Mouse (Mus musculus): Measurements from ENCODE around the gene Zfp746.
A peak's percentile ranks its signal among the peaks of the same experiment; 100 is the strongest.
"Not testable (repeated sequence)": the region's sequence is repeated elsewhere in the genome, so short reads cannot be mapped to it uniquely, and the experiment has no call there.

The Zfp746 gene

GRCm38 (mm10) chr6:48086471-48086878 lies at the start of gene Zfp746:
Zfp746 (minus strand) TSS chr6:48086593.
- DNase-seq = peak; percentile 89

DNA sequence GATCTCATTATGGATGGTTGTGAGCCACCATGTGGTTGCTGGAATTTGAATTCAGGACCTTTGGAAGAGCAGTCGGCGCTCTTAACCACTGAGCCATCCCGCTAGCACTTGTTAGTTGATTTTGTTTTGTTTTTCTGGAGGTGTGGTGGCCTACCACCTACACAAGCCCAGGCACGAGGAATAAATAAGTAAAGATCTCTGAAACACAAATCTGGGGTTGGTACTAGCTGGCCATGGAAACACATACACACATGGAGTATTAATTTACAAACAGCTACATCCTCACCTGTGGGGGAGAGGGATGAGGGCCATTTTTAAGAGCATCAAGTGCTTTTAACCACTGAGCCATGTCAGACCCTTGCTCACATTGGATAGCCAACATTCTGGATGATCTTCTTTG lies 34.7 kb upstream of the Zfp746 start:
- not testable (repeated sequence) for DNase-seq

DNA sequence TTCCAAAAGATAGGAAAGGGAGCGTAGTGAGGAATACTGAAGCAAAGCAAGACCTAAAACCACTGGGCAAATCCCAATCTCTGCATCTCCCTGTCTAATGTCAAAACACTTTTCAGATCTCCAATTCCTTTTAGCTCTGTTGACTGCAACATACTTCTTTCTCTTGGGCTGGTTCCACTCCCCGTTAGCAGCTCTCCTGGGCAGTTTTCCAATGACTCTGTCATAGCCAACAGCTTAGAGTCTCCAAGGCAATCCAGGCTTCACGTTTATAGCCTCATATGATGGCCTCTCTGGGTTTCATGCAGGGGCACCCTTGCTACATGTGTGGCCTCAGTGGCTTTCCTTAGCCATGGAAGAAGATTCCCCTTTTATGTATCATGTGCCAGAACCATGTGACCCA lies 29.6 kb upstream of the Zfp746 start:
- DNase-seq = no peak

GRCm38 (mm10) chr6:48086957-48087715 lies 743 bp upstream of the Zfp746 start:
- no peak for DNase-seq

GRCm38 (mm10) chr6:48085521-48086404 lies 630 bp downstream of the Zfp746 start:
- DNase-seq = peak; percentile 67

GRCm38 (mm10) chr6:48083733-48084191 lies 2.6 kb downstream of the Zfp746 start:
- no peak for DNase-seq

GRCm38 (mm10) chr6:48081952-48082351 lies 4.4 kb downstream of the Zfp746 start:
- DNase-seq = no peak

- no peak for DNase-seq
Measured at GRCm38 (mm10) chr6:48081021-48081420, 5.4 kb downstream of the Zfp746 start.

GRCm38 (mm10) chr6:48073316-48073715 lies 13.1 kb downstream of the Zfp746 start:
- no peak for DNase-seq

- DNase-seq = no peak
Measured at GRCm38 (mm10) chr6:48067492-48067891, 18.9 kb downstream of the Zfp746 start.

DNA sequence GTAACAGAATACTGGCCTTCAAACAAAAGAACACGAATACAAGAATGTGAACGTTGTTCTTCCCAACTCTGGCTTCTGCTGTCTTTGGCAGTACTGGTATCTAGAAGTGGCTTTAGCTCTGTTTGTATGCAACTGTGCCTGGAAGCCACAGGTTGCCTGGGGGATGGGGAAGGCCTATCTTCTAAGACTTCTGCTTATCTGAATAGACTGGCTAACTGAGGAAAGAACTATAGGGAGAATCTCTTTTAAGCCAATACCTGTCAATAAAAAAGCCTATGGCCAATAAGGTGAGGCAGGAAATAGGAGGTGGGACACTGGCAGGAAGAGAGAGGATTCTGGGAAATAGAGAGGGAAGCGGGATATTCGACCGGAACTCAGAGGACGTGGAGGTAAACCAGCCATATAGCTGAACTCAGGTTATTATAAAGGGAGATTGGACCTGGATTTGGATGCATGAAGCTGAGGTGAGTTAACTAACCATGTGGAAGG lies 20.8 kb downstream of the Zfp746 start:
- no peak for DNase-seq

GRCm38 (mm10) chr6:48064451-48064850 lies 21.9 kb downstream of the Zfp746 start:
- DNase-seq = no peak

DNA sequence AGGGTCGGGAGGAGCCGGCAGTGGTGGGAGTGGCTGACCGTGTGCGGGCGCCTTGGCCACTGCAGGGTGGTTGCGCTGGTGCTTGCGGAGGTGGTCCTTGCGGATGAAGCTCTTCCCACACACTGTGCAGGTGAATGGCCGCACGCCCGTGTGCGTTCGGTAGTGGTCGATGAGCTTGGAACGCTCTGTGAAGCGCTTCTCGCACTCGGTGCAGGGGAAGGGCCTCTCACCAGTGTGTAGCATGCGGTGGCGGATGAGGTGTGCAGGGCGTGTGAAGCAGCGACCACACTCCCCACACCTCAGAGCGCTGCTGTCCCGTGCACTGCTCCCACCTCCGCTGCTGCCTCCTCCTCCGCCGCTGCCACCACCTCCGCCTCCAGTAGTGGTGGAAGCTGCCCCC lies 22.5 kb downstream of the Zfp746 start:
- DNase-seq = no peak

DNA sequence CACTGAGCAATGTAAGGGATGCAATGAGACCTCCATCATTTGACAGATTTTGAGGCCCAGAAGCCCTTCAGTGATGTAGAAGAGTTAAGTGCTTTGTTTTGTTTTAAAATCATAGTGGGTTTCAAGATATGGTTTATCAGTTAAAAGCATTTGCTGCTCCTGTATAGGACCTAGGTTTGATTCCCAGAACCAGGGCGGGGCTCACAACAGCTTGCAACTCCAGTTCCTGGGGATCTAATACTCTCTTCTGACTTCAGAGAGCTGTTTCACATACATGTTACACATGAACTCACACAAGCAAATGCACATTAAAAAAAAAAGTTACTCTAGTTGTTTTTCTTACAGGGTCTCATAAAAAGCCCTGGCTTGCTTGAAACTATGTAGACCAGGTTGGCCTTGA lies 25.5 kb downstream of the Zfp746 start:
- DNase-seq = no peak

- no peak for DNase-seq
Measured at GRCm38 (mm10) chr6:48060421-48060820, 26.0 kb downstream of the Zfp746 start.

GRCm38 (mm10) chr6:48052136-48052535 lies 34.3 kb downstream of the Zfp746 start:
- no peak for DNase-seq

DNA sequence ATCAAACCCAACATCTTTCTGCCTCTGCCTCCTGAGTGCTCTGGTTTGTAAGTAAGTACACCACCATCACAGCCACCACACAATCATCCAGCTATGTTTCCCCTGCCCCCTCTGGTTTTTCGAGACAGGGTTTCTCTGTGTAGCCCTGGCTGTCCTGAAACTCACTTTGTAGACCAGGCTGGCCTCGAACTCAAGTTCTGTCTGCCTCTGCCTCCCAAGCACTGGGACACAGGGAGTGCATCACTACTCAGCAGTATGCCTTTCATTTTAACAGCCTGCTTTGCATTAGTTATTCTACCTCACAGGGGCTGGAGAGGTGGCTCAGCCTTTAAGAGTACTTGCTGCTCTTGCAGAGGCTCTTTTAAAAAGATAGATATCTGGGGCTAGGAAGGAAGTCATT lies 34.7 kb downstream of the Zfp746 start:
- DNase-seq = no peak

DNA sequence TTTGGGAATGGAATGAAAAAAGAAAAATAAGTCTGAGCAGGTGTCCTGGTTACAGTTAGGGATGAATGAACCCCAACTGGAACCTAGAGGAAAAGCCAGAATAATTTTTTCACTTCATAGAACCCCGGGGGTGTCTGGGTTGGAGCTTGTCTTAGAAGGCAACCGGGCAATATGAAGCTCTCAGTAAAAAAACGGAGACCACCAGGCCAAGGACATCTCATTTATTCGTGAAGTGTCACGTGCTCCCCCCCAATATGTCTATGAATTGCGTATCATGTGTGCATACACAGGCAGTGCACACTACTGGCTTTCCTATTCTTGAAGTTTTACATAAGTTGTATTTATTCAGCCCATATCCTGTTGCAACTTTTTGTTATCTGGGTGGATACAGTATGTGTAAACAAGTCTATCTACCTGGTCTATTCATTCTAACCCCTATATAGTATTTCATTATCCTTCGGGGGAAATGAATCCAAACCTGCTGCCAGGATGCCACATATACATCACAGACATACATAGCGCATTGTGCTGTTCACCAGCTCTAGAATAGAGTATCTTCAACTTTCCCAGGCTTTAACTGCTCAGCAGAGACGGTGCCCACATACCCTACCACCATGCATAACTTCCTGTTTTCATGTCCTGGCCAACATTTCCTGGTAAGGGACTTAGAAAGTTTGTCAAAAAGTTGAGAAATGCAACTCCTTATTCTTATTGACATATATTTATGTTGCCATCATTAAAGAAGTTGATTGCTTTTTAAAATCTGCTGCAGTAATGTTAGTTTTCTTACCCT lies 36.9 kb downstream of the Zfp746 start:
- no peak for DNase-seq

DNA sequence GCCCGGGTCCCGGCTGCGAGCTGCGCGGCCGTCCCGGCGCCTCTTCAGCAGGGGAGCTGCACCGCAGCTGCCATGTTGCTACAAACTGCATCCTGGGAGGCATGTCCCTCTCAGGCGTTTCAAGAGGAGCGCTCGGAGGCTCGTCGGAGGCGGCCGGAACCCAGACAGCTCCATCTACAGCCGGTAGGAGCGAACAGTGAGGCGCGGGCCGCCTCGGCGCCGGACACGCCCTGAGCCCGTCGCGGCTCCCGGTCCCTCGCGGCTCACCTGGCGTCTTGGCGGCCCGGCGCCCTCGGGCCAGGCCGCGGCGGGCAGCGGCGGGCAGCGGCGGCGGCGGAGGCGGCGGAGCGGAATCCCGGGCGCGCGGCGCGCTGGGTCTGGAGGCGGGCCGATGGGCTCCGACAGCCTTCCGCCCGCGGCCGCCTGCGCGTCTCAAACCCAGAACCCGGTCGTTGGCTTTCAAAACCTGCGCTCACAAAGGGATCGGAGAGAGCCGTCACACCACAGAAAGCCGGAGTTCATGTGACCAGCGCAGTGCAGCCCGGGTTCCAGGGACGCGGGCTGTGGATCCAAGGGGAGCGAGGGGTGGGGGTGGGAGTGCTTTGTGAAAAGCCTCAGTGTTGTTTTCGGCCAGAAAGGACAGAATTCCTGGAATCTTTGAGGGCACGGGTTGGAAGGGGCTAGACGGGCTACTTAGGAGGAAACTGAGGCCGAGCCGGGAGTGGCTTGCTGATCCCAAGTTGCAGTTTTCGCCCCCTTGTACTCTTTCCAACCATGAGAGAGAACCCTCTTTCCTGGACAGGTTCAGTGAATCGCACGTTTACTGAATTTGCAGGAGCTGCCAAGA lies 37.7 kb downstream of the Zfp746 start, which contains the start of gene Zfp777:
TSS of gene Zfp777 (minus strand) at position 486 of the 847 bp plus-strand sequence.
- DNase-seq = peak; percentile 86

DNA sequence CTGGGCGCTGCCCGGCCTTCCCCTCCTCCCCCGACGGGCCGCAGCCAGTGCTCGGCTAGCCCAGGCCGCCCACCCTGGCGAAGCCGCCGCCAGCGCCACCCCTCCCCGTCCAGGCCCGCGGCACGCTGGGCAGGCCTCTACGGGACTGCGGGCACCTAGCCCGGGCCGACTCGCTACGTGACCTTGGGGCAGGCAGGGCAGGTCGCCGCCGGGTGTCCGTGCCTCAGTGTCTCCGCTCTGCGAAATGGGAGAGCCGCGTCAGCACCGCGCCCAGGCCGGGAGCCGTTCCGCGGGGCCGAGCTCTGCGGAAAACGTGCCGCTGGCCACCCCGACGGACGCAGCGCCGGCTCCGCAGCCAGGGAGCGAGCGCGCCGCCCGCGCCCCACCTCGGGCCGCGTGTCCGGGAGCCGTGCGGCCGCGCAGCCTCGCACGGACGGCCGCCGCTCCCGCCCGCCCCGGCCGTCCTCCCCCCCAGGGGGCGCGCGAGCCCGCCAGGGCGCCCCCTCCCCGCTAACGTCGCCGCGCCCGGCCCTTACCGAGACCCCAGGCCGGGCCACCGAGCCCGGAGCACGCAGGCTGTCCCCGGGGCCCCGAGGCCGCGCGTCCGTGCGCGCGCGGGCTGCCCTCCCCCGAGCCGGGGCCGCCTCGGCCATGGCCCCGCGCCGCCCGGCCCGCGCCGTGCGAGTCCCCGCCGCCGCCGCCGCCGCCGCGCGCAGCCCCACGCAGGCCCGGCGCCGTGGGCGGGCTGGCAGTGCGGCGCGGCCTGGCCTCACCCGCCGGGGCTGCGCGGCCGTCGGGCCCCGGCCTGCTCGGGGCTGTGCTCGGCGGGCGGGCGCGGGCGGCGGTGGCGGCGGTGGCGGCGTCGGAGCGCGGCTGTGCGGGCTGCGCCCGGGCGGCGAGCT lies 38.7 kb downstream of the Zfp746 start:
- DNase-seq = peak; percentile 50

- DNase-seq = no peak
Measured at GRCm38 (mm10) chr6:48047114-48047449, 39.3 kb downstream of the Zfp746 start.

Measured in kidney, adult 11 months (tissue).